8 mouse cellular contexts compared by ENCODE assay signal in genomic region chr2:26500027-26500598, GRCm38 (mm10). TPM values are rescaled to one million over a fixed set of nuclear protein-coding genes. Genes with fewer than 3 reads are reported as not detected.
DNase-seq lines count a peak whose midpoint lies in the region; ATAC-seq and TF ChIP-seq lines count a peak whose summit lies in the region.

No protein-coding gene starts in this region.

- peak; percentile 40 for DNase-seq in gastrocnemius, adult 2 months
- no peak for DNase-seq in gastrocnemius, postnatal 14 days
- peak; percentile 82 for DNase-seq in Muller cell, postnatal 12 days (ENCODE audit: inconsistent ontology term)
- DNase-seq in limb, embryonic 10.5 days (ENCODE audit: low spot score) = no peak
- no peak for DNase-seq in spleen, postnatal 4 days (ENCODE audit: low spot score in 2 of 2)
- DNase-seq in c-Kit-positive CD71-positive TER-119-positive erythroid progenitor cells, embryonic 14.5 days (ENCODE audit: low spot score) = no peak

- peak overlapping the region; percentile 86 for H3K9ac ChIP-seq in heart, embryonic 16.5 days (ENCODE audit: low read length)
- no peak overlapping the region for H3K9ac ChIP-seq in stomach, embryonic 14.5 days (replicated peaks; ENCODE audit: low read depth, low read length)

- peak overlapping the region; percentile 91 for H3K27ac ChIP-seq in gastrocnemius, adult 2 months
- peak overlapping the region; percentile 68 for H3K27ac ChIP-seq in heart, embryonic 16.5 days (ENCODE audit: low read length)
- H3K27ac ChIP-seq in limb, embryonic 10.5 days = peak overlapping the region; percentile 83
- peak overlapping the region; percentile 34 for H3K27ac ChIP-seq in stomach, embryonic 14.5 days (ENCODE audit: low read length)

- H3K36me3 ChIP-seq in heart, embryonic 16.5 days (ENCODE audit: control insufficient read depth, insufficient read depth) = 0 out of 2 replicates have a peak, but pooled peaks cover 4% of the 10 kb centered on the region
- H3K36me3 ChIP-seq in limb, embryonic 10.5 days = peaks cover 4% of the 10 kb centered on the region; the same call in 1 of the 2 replicates
- peaks cover 8% of the 10 kb centered on the region for H3K36me3 ChIP-seq in stomach, embryonic 14.5 days (ENCODE audit: control insufficient read depth, insufficient read depth, low read length)

- peaks cover 56% of the 10 kb centered on the region for H3K4me1 ChIP-seq in heart, embryonic 16.5 days (ENCODE audit: control insufficient read depth, insufficient read depth, low read length)
- peaks cover 95% of the 10 kb centered on the region for H3K4me1 ChIP-seq in limb, embryonic 10.5 days
- peaks cover 68% of the 10 kb centered on the region for H3K4me1 ChIP-seq in stomach, embryonic 14.5 days (ENCODE audit: control insufficient read depth, insufficient read depth, low read length)

- no peak for ATAC-seq in heart, embryonic 16.5 days (replicated peaks; ENCODE audit: extremely low read depth, insufficient read depth, low FRiP score)
- ATAC-seq in stomach, embryonic 14.5 days (ENCODE audit: insufficient number of reproducible peaks, insufficient read depth, low FRiP score, low read depth) = no peak

- H3K9me3 ChIP-seq in heart, embryonic 16.5 days (replicated peaks; ENCODE audit: control insufficient read depth, low read length) = no peaks in the 10 kb centered on the region
- no peaks in the 10 kb centered on the region for H3K9me3 ChIP-seq in limb, embryonic 10.5 days (replicated peaks)
- H3K9me3 ChIP-seq in stomach, embryonic 14.5 days (ENCODE audit: control insufficient read depth, low read depth, low read length) = no peaks in the 10 kb centered on the region

- H3K4me2 ChIP-seq in heart, embryonic 16.5 days (ENCODE audit: low read depth, low read length) = peak overlapping the region; percentile 75
- peak overlapping the region; percentile 78; the same call in 1 of the 2 replicates for H3K4me2 ChIP-seq in stomach, embryonic 14.5 days (replicated peaks; ENCODE audit: low read depth, low read length)

- H3K4me3 ChIP-seq in gastrocnemius, adult 2 months = peak overlapping the region; percentile 78
- H3K4me3 ChIP-seq in heart, embryonic 16.5 days (ENCODE audit: low read length) = peak overlapping the region; percentile 75
- H3K4me3 ChIP-seq in limb, embryonic 10.5 days = peak overlapping the region; percentile 74
- no peak overlapping the region for H3K4me3 ChIP-seq in stomach, embryonic 14.5 days (ENCODE audit: low read depth, low read length)

- no peaks in the 10 kb centered on the region for H3K27me3 ChIP-seq in heart, embryonic 16.5 days (ENCODE audit: control insufficient read depth, insufficient read depth, low read length)
- peaks cover 37% of the 10 kb centered on the region for H3K27me3 ChIP-seq in limb, embryonic 10.5 days (ENCODE audit: low read depth, poor library complexity, severe bottlenecking)
- no peaks in the 10 kb centered on the region for H3K27me3 ChIP-seq in stomach, embryonic 14.5 days (ENCODE audit: control insufficient read depth, insufficient read depth, low read length)

- intact Hi-C loops in gastrocnemius, adult 2 months (cut with DNase I) = loop anchor here (5.0 kb wide), 1 partner anchor 48 kb away; no protein-coding TSS in a partner anchor
- intact Hi-C loops in gastrocnemius, postnatal 14 days (cut with DNase I; ENCODE audit: low total_unique reads) = no loop called here

- no peak for TF ChIP-seq CTCF in gastrocnemius, adult 2 months (IDR thresholded peaks at IDR 0.05)

- WGBS in heart, embryonic 16.5 days = 68% methylated on average over 4 of the region's 4 CpGs
- 75% methylated on average over 4 of the region's 4 CpGs for WGBS in limb, embryonic 10.5 days
- WGBS in stomach, embryonic 14.5 days = 69% methylated on average over 4 of the region's 4 CpGs

RNA-seq across cellular contexts. Expression of gene Notch1, which starts 16.4 kb away (rescaled TPM):
- 10 to 100 TPM in 1 of 2 experiments, 1 to 10 TPM in 1; 6.9 to 11.9 TPM for total RNA-seq in gastrocnemius, adult 2 months (2021)
- 10 to 100 TPM; 17.1 to 18.9 TPM for total RNA-seq in gastrocnemius, postnatal 14 days (2021)
- polyA plus RNA-seq in heart, embryonic 16.5 days (2015; fragmentation: Nextera tagmentation; extraction: Ambion mirVana) = 17.9 and 21.8 TPM in 2 replicates
- 8.5 and 11.8 TPM in 2 replicates for polyA plus RNA-seq in limb, embryonic 10.5 days (2016; fragmentation: Nextera tagmentation; extraction: Ambion mirVana)
- polyA plus RNA-seq in stomach, embryonic 14.5 days (2014; fragmentation: Nextera tagmentation; extraction: Ambion mirVana) = 29.5 and 31.7 TPM in 2 replicates

RNA-seq across cellular contexts. Expression of gene Sec16a, which starts 55.1 kb away (rescaled TPM):
- 10 to 100 TPM; 27.2 to 30.4 TPM for total RNA-seq in gastrocnemius, adult 2 months (2021)
- total RNA-seq in gastrocnemius, postnatal 14 days (2021) = 10 to 100 TPM; 20.9 to 24.1 TPM
- 14.5 and 14.8 TPM in 2 replicates for polyA plus RNA-seq in heart, embryonic 16.5 days (2015; fragmentation: Nextera tagmentation; extraction: Ambion mirVana)
- 29.4 and 37.1 TPM in 2 replicates for polyA plus RNA-seq in limb, embryonic 10.5 days (2016; fragmentation: Nextera tagmentation; extraction: Ambion mirVana)
- polyA plus RNA-seq in stomach, embryonic 14.5 days (2014; fragmentation: Nextera tagmentation; extraction: Ambion mirVana) = 33.4 and 37.7 TPM in 2 replicates

Comparison
In these comparisons a context has a peak if more than half of its experiments do, and no peak if none do; other contexts are left out.
1. DNase-seq: peak in gastrocnemius, adult 2 months (single experiment) and Muller cell, postnatal 12 days (single experiment); none in gastrocnemius, postnatal 14 days (single experiment), limb, embryonic 10.5 days (single experiment), spleen, postnatal 4 days (0 of 2) and c-Kit-positive CD71-positive TER-119-positive erythroid progenitor cells, embryonic 14.5 days (single experiment).
2. H3K27ac ChIP-seq: peak in every context shown above with its lines; median percentile 91 in gastrocnemius, adult 2 months; 83 in limb, embryonic 10.5 days; 68 in heart, embryonic 16.5 days; 34 in stomach, embryonic 14.5 days.